Mouse (Mus musculus) cortical plate, adult 2 months (tissue): Measurements from ENCODE around the gene 4930519P11Rik. TPM values are rescaled to one million over a fixed set of nuclear protein-coding genes. Genes with fewer than 3 reads are reported as not detected.

Experiments
- H3K27ac ChIP-seq: fragments of 200-500 bp; 2 replicates; pipeline ENCODE4 v1.5.1; 2012; ENCODE audit warnings: low read length, control low read depth, inconsistent platforms; ENCODE audit not compliant: insufficient read depth
- H3K4me1 ChIP-seq: fragments of 200-500 bp; 2 replicates; pipeline ENCODE4 v1.6.1; 2011; ENCODE audit warnings: low read length; ENCODE audit not compliant: control insufficient read depth, insufficient read depth
- H3K4me3 ChIP-seq: fragments of 200-500 bp; 2 replicates; pipeline ENCODE4 v1.5.1; 2011; ENCODE audit warnings: mild to moderate bottlenecking, low read length, control low read depth; ENCODE audit not compliant: insufficient read depth
- CTCF ChIP-seq: fragments of 200-500 bp; IDR thresholded peaks from 2 replicates; pipeline ENCODE4 v1.5.1; 2011; ENCODE audit warnings: mild to moderate bottlenecking, control low read depth, low read length; ENCODE audit not compliant: insufficient read depth; ENCODE audit errors: extremely low read depth
- POLR2A ChIP-seq: fragments of 200-500 bp; IDR thresholded peaks from 2 replicates; pipeline ENCODE4 v1.6.1; 2011; ENCODE audit warnings: mild to moderate bottlenecking, low read length, control low read depth; ENCODE audit not compliant: insufficient read depth; ENCODE audit errors: extremely low read depth
- polyA plus RNA-seq: library from polyadenylated mRNA; depleted of rRNA; stranded (reverse); fragments of >200 nt; gene quantifications from 2 replicates; pipeline ENCODE4 v1.2.3, GENCODE M21; 2012

4930519P11Rik gene
- polyA plus RNA-seq, 1 experiment = not detected

- Histone ChIP-seq H3K4me1 (peaks cover 1% of the 10 kb centered on the region; the same call in 1 of the 2 replicates), H3K27ac (no peak overlapping the region), H3K4me3 (no peak overlapping the region)
- TF ChIP-seq POLR2A (no peak), CTCF (no peak)
Measured at GRCm38 (mm10) chr2:154591239-154591638, 22.0 kb downstream of the 4930519P11Rik start.

- no peak overlapping the region for H3K27ac ChIP-seq
- no peak overlapping the region for H3K4me3 ChIP-seq
- TF ChIP-seq CTCF (no peak), POLR2A (no peak)
- peaks cover 7% of the 10 kb centered on the region for H3K4me1 ChIP-seq
Measured at GRCm38 (mm10) chr2:154589051-154589450, 24.2 kb downstream of the 4930519P11Rik start.

- TF ChIP-seq POLR2A (no peak), CTCF (peak; percentile 46)
- H3K27ac ChIP-seq = no peak overlapping the region
Measured at GRCm38 (mm10) chr2:154586405-154586804, 26.8 kb downstream of the 4930519P11Rik start.

GRCm38 (mm10) chr2:154584931-154585601, 28.2 kb downstream of the 4930519P11Rik start:
- Histone ChIP-seq H3K4me1 (peaks cover 7% of the 10 kb centered on the region), H3K27ac (no peak overlapping the region), H3K4me3 (no peak overlapping the region)
- TF ChIP-seq CTCF (no peak), POLR2A (no peak)

More at GRCm38 (mm10) chr2:154586405-154586804, 26.8 kb downstream of the 4930519P11Rik start:
- Histone ChIP-seq H3K4me3 (no peak overlapping the region), H3K4me1 (peaks cover 7% of the 10 kb centered on the region)

- no peak overlapping the region for H3K4me3 ChIP-seq
- no peak overlapping the region for H3K27ac ChIP-seq
- peaks cover 7% of the 10 kb centered on the region for H3K4me1 ChIP-seq
- TF ChIP-seq CTCF = no peak
- TF ChIP-seq POLR2A = no peak
Measured at GRCm38 (mm10) chr2:154583906-154584872, 29.0 kb downstream of the 4930519P11Rik start.

- no peak overlapping the region for H3K4me3 ChIP-seq
- no peak for TF ChIP-seq CTCF
- no peak for TF ChIP-seq POLR2A
- H3K27ac ChIP-seq = no peak overlapping the region
- H3K4me1 ChIP-seq = peaks cover 6% of the 10 kb centered on the region
Measured at GRCm38 (mm10) chr2:154581421-154581820, 31.8 kb downstream of the 4930519P11Rik start.

- Histone ChIP-seq H3K4me1 (peaks cover 6% of the 10 kb centered on the region), H3K27ac (no peak overlapping the region)
Measured at GRCm38 (mm10) chr2:154580586-154580985, 32.7 kb downstream of the 4930519P11Rik start.

GRCm38 (mm10) chr2:154577744-154578067, 35.5 kb downstream of the 4930519P11Rik start:
- TF ChIP-seq CTCF (no peak), POLR2A (no peak)
- H3K27ac ChIP-seq = no peak overlapping the region
- no peaks in the 10 kb centered on the region for H3K4me1 ChIP-seq
- H3K4me3 ChIP-seq = no peak overlapping the region

More at GRCm38 (mm10) chr2:154580586-154580985, 32.7 kb downstream of the 4930519P11Rik start:
- TF ChIP-seq CTCF (no peak), POLR2A (no peak)
- H3K4me3 ChIP-seq = no peak overlapping the region

GRCm38 (mm10) chr2:154576876-154577743, 36.1 kb downstream of the 4930519P11Rik start:
- Histone ChIP-seq H3K27ac (no peak overlapping the region), H3K4me3 (no peak overlapping the region), H3K4me1 (peaks cover 1% of the 10 kb centered on the region; the same call in 1 of the 2 replicates)
- TF ChIP-seq POLR2A (no peak), CTCF (no peak)
